Mouse (Mus musculus) midbrain, embryonic 11.5 days (tissue): ENCODE measurements around the gene Gstm2. TPM values are rescaled to one million over a fixed set of nuclear protein-coding genes. Genes with fewer than 3 reads are reported as not detected.
"Not testable (repeated sequence)": the region's sequence is repeated elsewhere in the genome, so short reads cannot be mapped to it uniquely, and the experiment has no call there.

Experiments used
- ATAC-seq: fragments of 200-750 bp; cut with Nextera tagmentation; 2 replicates; pipeline ENCODE4 v1.8.0; 2017; ENCODE audit warnings: moderate TSS enrichment, moderate library complexity; ENCODE audit not compliant: low FRiP score
- DNase-seq: peaks from one replicate; pipeline ENCODE4 v3.0.0; 2015; ENCODE audit warnings: low spot score; ENCODE audit errors: missing footprints
- H3K27ac ChIP-seq: fragments of 300-500 bp; sonication (generic); 2 replicates; pipeline ENCODE4 v1.5.1; 2014; ENCODE audit warnings: low read depth, low read length
- H3K27me3 ChIP-seq: fragments of 300-500 bp; sonication (generic); 2 replicates; pipeline ENCODE4 v1.6.1; 2014; ENCODE audit warnings: mild to moderate bottlenecking, low read length, moderate library complexity, mixed read lengths; ENCODE audit not compliant: control insufficient read depth, insufficient read depth
- H3K36me3 ChIP-seq: fragments of 300-500 bp; sonication (generic); 2 replicates; pipeline ENCODE4 v1.6.1; 2014; ENCODE audit warnings: mild to moderate bottlenecking, low read length, moderate library complexity, mixed read lengths; ENCODE audit not compliant: control insufficient read depth, insufficient read depth
- H3K4me1 ChIP-seq: fragments of 300-500 bp; sonication (generic); 2 replicates; pipeline ENCODE4 v1.6.1; 2014; ENCODE audit warnings: low read length; ENCODE audit not compliant: control insufficient read depth, insufficient read depth
- H3K4me2 ChIP-seq: fragments of 300-500 bp; sonication (generic); 2 replicates; pipeline ENCODE4 v1.6.1; 2014; ENCODE audit warnings: mild to moderate bottlenecking, moderate library complexity
- H3K4me3 ChIP-seq: fragments of 300-500 bp; sonication (generic); 2 replicates; pipeline ENCODE4 v1.5.1; 2014; ENCODE audit warnings: low read depth, low read length
- H3K9ac ChIP-seq: fragments of 300-500 bp; sonication (generic); 2 replicates; pipeline ENCODE4 v1.6.1; 2014; ENCODE audit warnings: low read length
- H3K9me3 ChIP-seq: fragments of 300-500 bp; sonication (generic); 2 replicates; pipeline ENCODE4 v1.6.1; 2016; ENCODE audit warnings: low read length; ENCODE audit not compliant: control insufficient read depth
- WGBS: fragments of 180-500 bp; shearing (Covaris S2); extraction: QIAGEN DNeasy Blood & Tissue Kit; methylation state at CpG from one replicate; pipeline ENCODE4 v1.1.7; 2014; 5-methylcytosine and 5-hydroxymethylcytosine counted together
- polyA plus RNA-seq: library from polyadenylated mRNA; unstranded; fragments of >200 nt; fragmentation: Nextera tagmentation; extraction: Ambion mirVana; gene quantifications from 2 replicates; pipeline ENCODE4 v1.2.1, GENCODE M21; 2014

Gene Gstm2
- polyA plus RNA-seq, 1 experiment from 2014 or later: 15.7 TPM

DNA sequence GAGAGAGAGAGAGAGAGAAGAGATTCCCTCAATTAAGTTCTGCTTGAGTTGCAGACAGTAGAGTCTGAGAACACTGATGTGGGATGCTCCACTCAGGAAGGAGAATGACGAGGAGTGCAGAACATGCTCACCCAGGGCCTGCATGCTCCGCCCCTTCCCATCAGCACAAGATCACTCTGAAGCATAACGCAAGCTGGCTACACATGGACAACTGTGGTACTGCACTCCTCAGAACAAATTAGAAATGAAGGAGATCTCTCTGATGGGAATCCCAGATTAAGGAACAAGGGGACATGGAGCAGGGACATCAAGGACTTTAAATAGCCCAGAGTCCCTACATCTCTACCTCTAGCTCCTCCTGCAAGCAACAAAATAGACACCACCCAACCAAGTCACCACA lies 5.0 kb downstream of the Gstm2 start:
- H3K9me3 ChIP-seq: no peaks in the 10 kb centered on the region
- 71% methylated on average over 3 of the region's 3 CpGs for WGBS
- no peaks in the 10 kb centered on the region for H3K4me1 ChIP-seq
- H3K27me3 ChIP-seq: no peaks in the 10 kb centered on the region
- H3K4me2 ChIP-seq: no peak overlapping the region
- ATAC-seq: no peak
- H3K36me3 ChIP-seq: no peaks in the 10 kb centered on the region
- H3K4me3 ChIP-seq: no peak overlapping the region
- H3K9ac ChIP-seq: no peak overlapping the region
- H3K27ac ChIP-seq: no peak overlapping the region
- no peak for DNase-seq

DNA sequence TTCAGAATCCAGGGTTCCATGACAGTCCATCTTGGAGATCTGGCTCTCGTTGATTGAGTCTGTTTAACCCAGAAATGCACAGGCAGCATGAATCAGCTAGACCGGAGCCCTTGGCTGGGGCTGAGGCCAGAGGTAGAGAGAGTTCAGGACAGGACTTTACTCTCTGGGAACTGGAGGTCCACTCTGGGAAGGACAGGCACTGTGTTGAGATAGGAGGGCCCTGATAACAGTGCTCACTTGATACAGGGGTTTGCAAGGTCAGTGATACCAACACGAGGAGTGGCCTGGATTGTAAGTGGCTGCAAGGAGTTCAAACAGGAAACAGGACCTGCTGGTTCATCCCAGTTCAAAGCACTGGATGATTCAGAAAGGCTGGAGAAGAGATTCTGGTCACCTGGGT lies 8.6 kb downstream of the Gstm2 start:
- no peak overlapping the region for H3K4me2 ChIP-seq
- H3K27me3 ChIP-seq: no peaks in the 10 kb centered on the region
- H3K4me3 ChIP-seq: no peak overlapping the region
- H3K4me1 ChIP-seq: no peaks in the 10 kb centered on the region
- WGBS: 87% methylated on average over 3 of the region's 3 CpGs
- no peak overlapping the region for H3K27ac ChIP-seq
- no peak for ATAC-seq
- DNase-seq: no peak
- H3K36me3 ChIP-seq: no peaks in the 10 kb centered on the region
- no peaks in the 10 kb centered on the region for H3K9me3 ChIP-seq
- no peak overlapping the region for H3K9ac ChIP-seq

DNA sequence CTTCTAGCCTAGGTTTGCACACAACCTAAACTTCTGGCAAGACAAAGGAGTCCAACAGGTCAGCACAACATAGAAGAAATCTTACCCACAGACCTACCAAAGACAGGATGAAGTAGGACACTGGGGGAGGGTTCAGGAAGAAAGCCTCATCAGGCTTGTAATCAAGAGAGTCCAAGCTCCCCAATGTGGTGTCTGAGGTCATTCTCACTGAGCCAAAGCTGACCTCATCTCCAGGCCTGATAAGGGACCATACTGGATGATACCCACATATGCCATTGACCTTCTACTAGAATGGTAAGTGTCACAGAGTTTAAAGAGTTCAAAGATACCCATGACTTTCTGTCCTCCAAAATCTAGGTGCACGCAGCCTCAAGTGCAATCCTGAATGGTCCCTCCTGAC lies 12.0 kb downstream of the Gstm2 start:
- Histone ChIP-seq H3K9me3 (no peaks in the 10 kb centered on the region), H3K9ac (no peak overlapping the region), H3K4me2 (no peak overlapping the region), H3K27me3 (no peaks in the 10 kb centered on the region), H3K36me3 (no peaks in the 10 kb centered on the region), H3K27ac (no peak overlapping the region), H3K4me1 (no peaks in the 10 kb centered on the region), H3K4me3 (no peak overlapping the region)
- WGBS: 93% methylated on average over 1 of the region's 1 CpGs
- no peak for ATAC-seq
- no peak for DNase-seq

DNA sequence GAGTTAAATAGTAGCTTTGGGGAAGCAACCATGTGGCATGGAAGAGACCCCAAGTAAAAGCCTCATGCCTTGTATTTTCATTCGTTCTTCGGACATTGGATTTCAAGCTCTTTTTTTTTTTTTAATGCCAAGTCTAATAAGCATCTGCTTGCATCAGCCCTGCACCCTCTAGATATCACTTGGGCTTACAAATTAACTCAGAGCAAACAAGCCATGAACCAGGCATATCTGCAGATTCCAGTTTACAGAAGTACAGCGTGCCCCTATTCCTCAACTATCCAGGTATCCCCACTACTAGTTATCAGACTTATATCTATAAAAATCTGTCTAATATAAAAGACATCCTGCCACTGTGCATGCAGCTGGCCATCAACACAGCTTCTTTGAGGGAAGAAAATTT lies 14.2 kb downstream of the Gstm2 start:
- Histone ChIP-seq H3K9ac (no peak overlapping the region), H3K27ac (no peak overlapping the region), H3K27me3 (no peaks in the 10 kb centered on the region), H3K36me3 (no peaks in the 10 kb centered on the region), H3K4me1 (no peaks in the 10 kb centered on the region), H3K4me2 (no peak overlapping the region), H3K4me3 (no peak overlapping the region), H3K9me3 (no peaks in the 10 kb centered on the region)
- 91% methylated on average over 3 of the region's 3 CpGs for WGBS
- ATAC-seq (no peak), DNase-seq (no peak)

- 43% methylated on average over 3 of the region's 3 CpGs for WGBS
- H3K36me3 ChIP-seq, H3K27ac ChIP-seq, H3K9ac ChIP-seq, H3K4me2 ChIP-seq, DNase-seq, H3K4me3 ChIP-seq, ATAC-seq, H3K4me1 ChIP-seq, H3K9me3 ChIP-seq, H3K27me3 ChIP-seq: not testable (repeated sequence)
Measured at GRCm38 (mm10) chr3:107971101-107971500, 15.2 kb downstream of the Gstm2 start.

DNA sequence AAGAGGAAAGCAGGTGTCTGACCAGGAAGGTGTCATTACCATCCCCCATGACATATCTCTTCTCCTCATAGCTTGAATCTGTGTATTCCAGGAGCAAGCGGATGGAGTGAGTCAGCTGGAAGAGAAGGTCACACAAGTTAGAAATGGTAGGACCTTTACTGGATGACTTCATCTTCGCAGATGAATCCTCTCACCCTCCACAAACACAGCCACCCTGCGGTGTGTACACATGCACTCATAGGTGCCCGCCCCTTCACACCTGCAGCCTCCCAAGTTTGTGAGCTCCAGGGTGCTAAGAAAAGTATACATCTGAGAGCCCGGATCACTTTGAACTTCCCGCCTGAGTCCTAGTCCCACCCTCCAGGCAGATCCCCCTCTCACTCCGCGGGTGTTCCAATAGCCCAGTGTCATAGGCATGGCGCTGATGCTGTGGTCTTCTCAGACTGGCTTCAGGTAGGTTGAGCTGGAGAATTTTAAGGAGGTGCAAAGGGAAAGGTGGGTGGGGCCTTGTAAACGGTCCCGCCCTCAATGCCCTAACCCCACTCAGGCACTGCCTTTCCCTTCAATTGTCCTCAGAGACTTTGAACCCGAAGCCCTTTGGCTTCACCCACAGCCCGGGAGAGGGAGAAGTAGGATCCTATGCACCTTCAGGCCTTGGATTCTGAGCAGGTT lies 17.4 kb downstream of the Gstm2 start, which contains the start of gene Gstm3:
Gstm3 (minus strand) TSS at position 560 of the 672 bp plus-strand sequence.
- ATAC-seq: no peak
- 68% methylated on average over 13 of the region's 13 CpGs for WGBS

GRCm38 (mm10) chr3:107966631-107967030 lies 19.6 kb downstream of the Gstm2 start:
- DNase-seq: peak; percentile 2
- ATAC-seq: no peak

More for the DNA sequence above, 17.4 kb downstream of the Gstm2 start, which contains the start of gene Gstm3:
- H3K4me2 ChIP-seq: no peak within 1 kb of the TSS
- H3K9me3 ChIP-seq: no peaks in the 10 kb centered on the region
- no peak within 1 kb of the TSS for H3K4me3 ChIP-seq
- no peaks in the 10 kb centered on the region; the same call in 1 of the 2 replicates for H3K4me1 ChIP-seq
- H3K27me3 ChIP-seq: no peaks in the 10 kb centered on the region
- DNase-seq: peak; percentile 51
- no peak within 1 kb of the TSS for H3K9ac ChIP-seq
- H3K36me3 ChIP-seq: no peaks in the 10 kb centered on the region
- H3K27ac ChIP-seq: no peak within 1 kb of the TSS

DNA sequence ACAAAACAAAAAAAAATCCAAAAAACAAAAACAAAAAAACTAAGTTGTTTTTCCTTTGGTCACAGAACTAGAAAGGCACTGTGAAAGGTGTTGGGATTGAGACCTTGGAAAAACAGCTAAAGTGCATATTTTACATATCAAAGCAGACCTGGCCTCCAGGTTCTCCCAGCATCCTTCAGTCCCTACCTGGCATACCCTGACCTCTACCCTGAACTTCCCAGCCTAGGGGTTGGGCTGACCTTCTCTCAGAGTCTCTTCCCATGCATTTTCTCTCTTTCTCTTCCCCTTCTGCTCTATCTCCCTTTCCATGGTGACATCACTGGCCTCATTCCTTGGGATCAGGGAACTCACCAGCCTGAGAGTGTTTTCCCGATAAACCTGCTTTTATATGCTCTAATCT lies 20.7 kb downstream of the Gstm2 start:
- DNase-seq (peak; percentile 33), ATAC-seq (no peak)
- no peaks in the 10 kb centered on the region; the same call in 1 of the 2 replicates for H3K4me1 ChIP-seq
- no peaks in the 10 kb centered on the region for H3K27me3 ChIP-seq
- H3K4me3 ChIP-seq: no peak overlapping the region
- no peaks in the 10 kb centered on the region for H3K36me3 ChIP-seq
- no peak overlapping the region for H3K4me2 ChIP-seq
- no peaks in the 10 kb centered on the region for H3K9me3 ChIP-seq
- WGBS: 74% methylated on average over 1 of the region's 1 CpGs
- H3K9ac ChIP-seq: no peak overlapping the region
- no peak overlapping the region for H3K27ac ChIP-seq

More at GRCm38 (mm10) chr3:107966631-107967030, 19.6 kb downstream of the Gstm2 start:
- H3K27me3 ChIP-seq: no peaks in the 10 kb centered on the region
- H3K4me3 ChIP-seq: no peak overlapping the region
- H3K27ac ChIP-seq: no peak overlapping the region
- 95% methylated on average over 5 of the region's 5 CpGs for WGBS
- no peaks in the 10 kb centered on the region for H3K36me3 ChIP-seq
- no peak overlapping the region for H3K9ac ChIP-seq
- no peak overlapping the region for H3K4me2 ChIP-seq
- no peaks in the 10 kb centered on the region; the same call in 1 of the 2 replicates for H3K4me1 ChIP-seq
- H3K9me3 ChIP-seq: no peaks in the 10 kb centered on the region

DNA sequence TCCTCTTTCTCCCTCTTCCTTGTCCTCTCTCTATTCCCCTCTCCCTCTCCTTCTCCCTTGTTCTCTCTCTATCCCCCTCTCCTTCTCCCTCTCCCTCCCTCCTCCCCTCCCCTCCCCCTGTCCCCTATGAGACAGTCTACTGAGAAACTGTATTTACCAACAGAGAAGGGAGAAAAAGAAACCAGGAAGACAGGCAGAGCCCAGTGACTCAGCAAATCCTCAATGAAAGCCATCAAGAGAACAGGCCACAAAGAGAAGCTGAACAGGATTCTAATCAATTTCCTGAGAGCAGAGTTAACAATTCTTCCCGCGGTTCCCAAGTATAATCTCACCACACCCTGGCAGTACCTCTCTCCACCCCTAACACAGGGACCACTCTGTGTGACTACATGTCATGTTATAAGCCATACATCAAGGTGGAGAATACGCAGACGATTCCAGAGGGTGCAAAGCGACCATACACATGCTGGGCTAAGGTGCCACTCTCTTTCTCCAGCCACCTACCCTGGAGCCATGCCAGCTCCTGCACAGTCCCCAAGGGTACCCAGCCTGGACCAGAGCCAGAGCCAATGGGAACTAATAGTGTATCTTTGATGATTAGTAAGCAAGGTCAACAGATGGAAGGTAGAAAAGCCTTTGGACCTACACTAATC lies 21.5 kb downstream of the Gstm2 start:
- H3K4me3 ChIP-seq: no peak overlapping the region
- H3K4me2 ChIP-seq: no peak overlapping the region
- WGBS: 62% methylated on average over 5 of the region's 5 CpGs
- DNase-seq (peak; percentile 73), ATAC-seq (no peak)
- H3K27ac ChIP-seq: no peak overlapping the region
- H3K4me1 ChIP-seq: no peaks in the 10 kb centered on the region; the same call in 1 of the 2 replicates
- no peak overlapping the region for H3K9ac ChIP-seq
- no peaks in the 10 kb centered on the region for H3K27me3 ChIP-seq
- no peaks in the 10 kb centered on the region for H3K36me3 ChIP-seq
- H3K9me3 ChIP-seq: no peaks in the 10 kb centered on the region
